Mouse (Mus musculus): Measurements from ENCODE around the gene Vps9d1. TPM values are rescaled to one million over a fixed set of nuclear protein-coding genes. Genes with fewer than 3 reads are reported as not detected.
A peak's percentile ranks its signal among the peaks of the same experiment; 100 is the strongest.
"Not testable (repeated sequence)": the region's sequence is repeated elsewhere in the genome, so short reads cannot be mapped to it uniquely, and the experiment has no call there.

Vps9d1 gene
- polyA plus RNA-seq, 1 experiment from 2014 or later = 18.1 TPM

GRCm38 (mm10) chr8:123280302-123281094, 26.4 kb upstream of the Vps9d1 start:
- no peak for ATAC-seq (ENCODE audit: extremely low read depth, insufficient number of reproducible peaks, low FRiP score, low TSS enrichment)
- Histone ChIP-seq H3K9ac (no peak overlapping the region), H3K9me3 (no peaks in the 10 kb centered on the region), H3K36me3 (peaks cover 38% of the 10 kb centered on the region), H3K27me3 (replicated peaks) (no peaks in the 10 kb centered on the region), H3K4me3 (no peak overlapping the region), H3K4me1 (peaks cover 11% of the 10 kb centered on the region), H3K27ac (replicated peaks) (no peak overlapping the region), H3K4me2 (no peak overlapping the region)
- WGBS = 85% methylated on average over 13 of the region's 13 CpGs

DNA sequence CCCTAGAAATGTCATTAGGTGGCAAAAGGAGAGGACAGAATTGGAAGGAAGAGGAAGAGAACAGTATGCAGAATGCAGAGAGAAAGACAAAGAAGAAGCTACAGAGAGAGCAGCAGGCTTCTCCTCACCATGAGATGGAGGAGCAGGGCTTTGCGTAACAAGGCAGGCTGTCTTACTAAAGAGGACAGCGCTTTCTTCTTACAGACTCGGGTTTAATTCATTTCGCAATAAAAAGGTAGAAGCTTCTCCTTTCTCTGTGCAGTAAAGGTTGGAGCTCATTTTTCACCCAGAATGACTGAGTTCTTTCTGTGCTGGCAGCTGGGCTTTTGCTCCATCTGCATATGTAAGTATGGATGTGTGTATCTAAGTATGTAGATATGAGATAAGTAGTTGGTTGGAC, 25.7 kb upstream of the Vps9d1 start:
- ATAC-seq (ENCODE audit: extremely low read depth, insufficient number of reproducible peaks, low FRiP score, low TSS enrichment) = no peak
- 94% methylated on average over 4 of the region's 4 CpGs for WGBS
- Histone ChIP-seq H3K9me3 (no peaks in the 10 kb centered on the region), H3K36me3 (peaks cover 37% of the 10 kb centered on the region), H3K4me1 (peaks cover 11% of the 10 kb centered on the region), H3K27me3 (replicated peaks) (no peaks in the 10 kb centered on the region), H3K27ac (replicated peaks) (no peak overlapping the region), H3K4me2 (no peak overlapping the region), H3K4me3 (no peak overlapping the region), H3K9ac (no peak overlapping the region)

DNA sequence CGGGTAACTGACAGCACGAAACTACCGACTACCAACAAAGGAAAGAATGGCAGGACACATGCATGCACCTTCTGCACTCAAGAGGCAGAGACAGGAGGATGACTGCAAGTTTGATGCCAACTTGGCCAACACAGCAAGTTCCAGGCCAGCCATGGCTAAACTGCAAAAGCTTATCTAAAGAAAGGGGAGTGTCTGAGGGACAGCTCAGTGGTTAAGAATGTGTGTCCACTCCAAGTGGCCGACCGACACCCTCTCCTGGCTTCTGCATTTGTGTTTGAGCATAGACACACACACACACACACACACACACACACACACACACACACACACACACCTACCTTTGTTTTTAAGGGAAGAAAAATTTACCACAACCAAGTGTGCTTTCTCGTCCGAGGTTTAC, 24.3 kb upstream of the Vps9d1 start:
- H3K27ac ChIP-seq (replicated peaks) = no peak overlapping the region
- peaks cover 48% of the 10 kb centered on the region for H3K36me3 ChIP-seq
- H3K4me1 ChIP-seq = no peaks in the 10 kb centered on the region
- H3K4me2 ChIP-seq = no peak overlapping the region
- WGBS = 54% methylated on average over 7 of the region's 7 CpGs
- ATAC-seq (ENCODE audit: extremely low read depth, insufficient number of reproducible peaks, low FRiP score, low TSS enrichment) = no peak
- no peak overlapping the region for H3K9ac ChIP-seq
- no peaks in the 10 kb centered on the region for H3K9me3 ChIP-seq
- no peaks in the 10 kb centered on the region for H3K27me3 ChIP-seq (replicated peaks)
- H3K4me3 ChIP-seq = no peak overlapping the region

DNA sequence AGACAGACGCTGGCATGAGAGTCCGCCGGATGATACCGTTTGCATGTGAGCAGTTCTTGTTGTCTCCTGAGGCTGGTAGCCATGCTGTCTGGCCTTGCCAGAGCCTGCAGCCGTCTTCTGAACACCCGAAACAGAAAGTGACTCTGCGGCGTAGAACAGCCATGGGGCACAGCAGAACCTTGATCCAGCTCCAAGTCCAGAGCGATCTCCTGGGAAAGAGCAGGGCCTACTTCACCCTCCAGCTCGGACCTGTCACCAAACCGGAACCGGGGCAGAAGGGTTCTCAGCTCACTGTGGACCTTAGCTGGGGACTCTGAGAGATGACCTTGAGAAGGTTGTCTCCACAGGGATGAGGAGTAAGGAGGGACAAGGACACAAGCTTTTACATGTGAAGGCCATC, 20.9 kb upstream of the Vps9d1 start:
- WGBS = 90% methylated on average over 12 of the region's 12 CpGs
- Histone ChIP-seq H3K36me3 (peaks cover 39% of the 10 kb centered on the region), H3K27ac (replicated peaks) (no peak overlapping the region)

DNA sequence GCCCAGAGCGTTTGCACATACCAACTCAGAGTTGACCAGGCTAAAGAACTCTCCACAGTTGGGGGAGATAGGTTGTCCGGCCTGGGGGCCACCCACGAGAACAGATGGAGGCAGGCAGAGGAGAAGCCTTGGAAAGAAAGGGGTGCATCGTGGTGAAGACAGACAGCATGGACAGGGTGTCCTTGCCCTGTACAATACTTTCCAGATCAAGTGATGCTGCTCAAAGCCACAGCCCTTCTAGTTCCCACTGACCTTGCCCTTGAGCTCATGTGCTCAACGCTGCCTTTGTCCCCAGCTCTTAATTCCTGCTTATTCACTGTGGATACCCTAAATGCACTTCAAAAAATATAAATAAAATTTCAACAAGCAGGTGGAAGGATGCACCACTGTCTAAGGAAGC, 20.3 kb upstream of the Vps9d1 start:
- 83% methylated on average over 5 of the region's 5 CpGs for WGBS
- Histone ChIP-seq H3K9ac (no peak overlapping the region), H3K36me3 (peaks cover 45% of the 10 kb centered on the region), H3K4me1 (no peaks in the 10 kb centered on the region), H3K4me2 (no peak overlapping the region), H3K9me3 (no peaks in the 10 kb centered on the region), H3K27me3 (replicated peaks) (no peaks in the 10 kb centered on the region), H3K27ac (replicated peaks) (no peak overlapping the region), H3K4me3 (no peak overlapping the region)
- no peak for ATAC-seq (ENCODE audit: extremely low read depth, insufficient number of reproducible peaks, low FRiP score, low TSS enrichment)

More for the DNA sequence above, 20.9 kb upstream of the Vps9d1 start:
- Histone ChIP-seq H3K4me2 (no peak overlapping the region), H3K4me1 (no peaks in the 10 kb centered on the region), H3K9ac (no peak overlapping the region), H3K4me3 (no peak overlapping the region), H3K9me3 (no peaks in the 10 kb centered on the region), H3K27me3 (replicated peaks) (no peaks in the 10 kb centered on the region)
- no peak for ATAC-seq (ENCODE audit: extremely low read depth, insufficient number of reproducible peaks, low FRiP score, low TSS enrichment)

- Histone ChIP-seq H3K36me3 (peaks cover 65% of the 10 kb centered on the region), H3K9me3 (no peaks in the 10 kb centered on the region), H3K27ac (replicated peaks) (no peak overlapping the region), H3K4me2 (no peak overlapping the region), H3K9ac (no peak overlapping the region), H3K4me3 (no peak overlapping the region), H3K4me1 (no peaks in the 10 kb centered on the region), H3K27me3 (replicated peaks) (no peaks in the 10 kb centered on the region)
- WGBS = 64% methylated on average over 4 of the region's 4 CpGs
- no peak for ATAC-seq (ENCODE audit: extremely low read depth, insufficient number of reproducible peaks, low FRiP score, low TSS enrichment)
Measured at GRCm38 (mm10) chr8:123271901-123272300, 17.8 kb upstream of the Vps9d1 start.

DNA sequence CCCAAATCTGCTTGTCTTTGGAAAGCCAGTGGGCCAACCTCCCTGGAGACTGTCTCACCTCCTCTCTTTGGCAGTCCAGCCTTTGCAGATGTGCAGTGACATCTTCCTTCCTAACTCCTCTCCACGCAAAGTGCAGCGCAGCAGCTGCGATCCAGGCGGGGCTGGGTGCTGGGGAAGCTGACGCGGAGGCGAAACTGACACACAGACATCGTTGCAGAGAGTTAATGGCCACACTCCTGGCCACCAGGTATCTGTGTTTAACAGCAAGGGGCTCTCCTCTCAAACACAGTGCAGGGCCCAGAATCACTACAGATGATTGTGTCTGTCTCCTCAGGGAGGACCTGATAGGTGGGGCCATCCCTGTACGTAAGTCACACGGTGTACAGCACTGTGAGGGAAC, 17.0 kb upstream of the Vps9d1 start:
- WGBS = 89% methylated on average over 10 of the region's 10 CpGs
- no peaks in the 10 kb centered on the region for H3K9me3 ChIP-seq
- no peaks in the 10 kb centered on the region for H3K4me1 ChIP-seq

GRCm38 (mm10) chr8:123267926-123268656, 13.9 kb upstream of the Vps9d1 start:
- ATAC-seq (ENCODE audit: extremely low read depth, insufficient number of reproducible peaks, low FRiP score, low TSS enrichment) = no peak; the same call in 1 of the 2 replicates

More for the DNA sequence above, 17.0 kb upstream of the Vps9d1 start:
- H3K36me3 ChIP-seq = peaks cover 68% of the 10 kb centered on the region
- no peak for ATAC-seq (ENCODE audit: extremely low read depth, insufficient number of reproducible peaks, low FRiP score, low TSS enrichment)
- no peak overlapping the region for H3K4me2 ChIP-seq
- H3K9ac ChIP-seq = no peak overlapping the region
- H3K27me3 ChIP-seq (replicated peaks) = no peaks in the 10 kb centered on the region
- no peak overlapping the region for H3K4me3 ChIP-seq
- H3K27ac ChIP-seq (replicated peaks) = no peak overlapping the region

GRCm38 (mm10) chr8:123257593-123257992, 3.4 kb upstream of the Vps9d1 start:
- Histone ChIP-seq H3K36me3 (peaks cover 64% of the 10 kb centered on the region), H3K4me1 (peaks cover 24% of the 10 kb centered on the region)
- not testable (repeated sequence) for H3K9ac ChIP-seq; H3K9me3 ChIP-seq; H3K4me3 ChIP-seq; H3K4me2 ChIP-seq; H3K27me3 ChIP-seq (replicated peaks); ATAC-seq (ENCODE audit: extremely low read depth, insufficient number of reproducible peaks, low FRiP score, low TSS enrichment); H3K27ac ChIP-seq (replicated peaks)
- 83% methylated on average over 8 of the region's 8 CpGs for WGBS

More at GRCm38 (mm10) chr8:123267926-123268656, 13.9 kb upstream of the Vps9d1 start:
- Histone ChIP-seq H3K4me1 (no peaks in the 10 kb centered on the region), H3K4me3 (no peak overlapping the region), H3K27ac (replicated peaks) (0 out of 2 replicates have a peak overlapping the region, but pooled peaks have one; percentile 8), H3K9ac (no peak overlapping the region), H3K36me3 (peaks cover 84% of the 10 kb centered on the region), H3K27me3 (replicated peaks) (no peaks in the 10 kb centered on the region), H3K9me3 (no peaks in the 10 kb centered on the region), H3K4me2 (no peak overlapping the region)
- 76% methylated on average over 14 of the region's 14 CpGs for WGBS

GRCm38 (mm10) chr8:123257114-123257513, 3.0 kb upstream of the Vps9d1 start:
- peaks cover 60% of the 10 kb centered on the region for H3K36me3 ChIP-seq
- H3K27ac ChIP-seq (replicated peaks) = no peak overlapping the region
- WGBS = 84% methylated on average over 3 of the region's 3 CpGs
- peaks cover 27% of the 10 kb centered on the region for H3K4me1 ChIP-seq
- no peak for ATAC-seq (ENCODE audit: extremely low read depth, insufficient number of reproducible peaks, low FRiP score, low TSS enrichment)
- H3K9me3 ChIP-seq = no peaks in the 10 kb centered on the region
- H3K9ac ChIP-seq = no peak overlapping the region
- H3K4me3 ChIP-seq = no peak overlapping the region
- H3K27me3 ChIP-seq (replicated peaks) = no peaks in the 10 kb centered on the region
- H3K4me2 ChIP-seq = no peak overlapping the region

DNA sequence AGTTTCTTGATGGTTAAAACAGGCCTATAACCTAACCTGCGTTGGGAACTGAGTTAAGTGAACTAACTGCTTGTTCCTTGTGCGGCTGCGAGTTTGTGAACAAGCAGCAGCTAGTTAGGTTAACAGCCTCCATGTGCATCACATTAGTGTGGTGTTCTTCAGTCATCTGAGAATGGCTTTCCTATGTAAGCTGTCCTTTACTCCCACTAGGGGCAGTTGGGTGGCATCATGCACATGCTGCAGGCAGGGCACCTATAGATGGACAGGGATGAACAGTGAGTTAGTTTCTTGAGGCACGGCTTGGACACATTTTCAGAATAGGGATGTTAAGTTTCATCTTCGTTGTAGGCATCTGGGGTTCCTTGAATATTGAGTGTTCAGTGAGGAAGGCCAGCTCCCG, 1.0 kb upstream of the Vps9d1 start:
- H3K4me1 ChIP-seq = peaks cover 27% of the 10 kb centered on the region
- no peaks in the 10 kb centered on the region for H3K9me3 ChIP-seq
- H3K4me3 ChIP-seq = peak overlapping the region; percentile 88
- no peaks in the 10 kb centered on the region for H3K27me3 ChIP-seq (replicated peaks)
- no peak for ATAC-seq (ENCODE audit: extremely low read depth, insufficient number of reproducible peaks, low FRiP score, low TSS enrichment)
- peak overlapping the region; percentile 96 for H3K4me2 ChIP-seq
- H3K9ac ChIP-seq = peak overlapping the region; percentile 98
- H3K27ac ChIP-seq (replicated peaks) = no peak overlapping the region
- H3K36me3 ChIP-seq = peaks cover 64% of the 10 kb centered on the region
- WGBS = 63% methylated on average over 6 of the region's 6 CpGs

Data from heart, embryonic 13.5 days (tissue).